Mouse (Mus musculus): ENCODE data around the gene Med4.

DNA sequence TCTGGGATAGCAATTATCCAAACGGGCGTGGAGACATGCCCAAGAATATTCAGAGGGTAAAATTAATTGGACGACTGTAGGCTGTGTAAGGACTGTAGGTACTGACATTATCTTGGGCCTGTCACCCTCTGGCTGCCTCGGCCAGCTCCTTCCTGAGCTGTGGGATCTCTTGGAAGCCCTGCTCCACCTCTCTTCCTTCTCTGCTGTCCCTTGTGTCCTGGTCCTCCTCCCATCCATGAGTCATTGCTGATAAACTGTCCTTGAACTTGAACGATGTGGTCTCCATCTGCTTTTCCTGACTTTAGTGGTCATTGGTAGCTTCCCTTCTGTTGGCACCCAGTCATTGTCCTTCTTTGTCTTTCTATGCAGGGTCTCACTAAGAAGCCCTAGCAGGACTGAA lies 23.2 kb upstream of the Med4 start:
- no peak for TF ChIP-seq CTCF (IDR thresholded peaks at IDR 0.05; ENCODE audit: borderline replicate concordance, control insufficient read depth, extremely low read depth, insufficient read depth, low read length, poor library complexity)
- TF ChIP-seq POLR2A (IDR thresholded peaks at IDR 0.05; ENCODE audit: control insufficient read depth, extremely low read depth, insufficient read depth, low read length, poor library complexity): no peak
